Mouse (Mus musculus): Measurements from ENCODE around the gene Qser1. TPM values are rescaled to one million over a fixed set of nuclear protein-coding genes. Genes with fewer than 3 reads are reported as not detected.

Qser1 gene
- polyA plus RNA-seq, 1 experiment: 0.02 TPM

- H3K36me3 ChIP-seq (ENCODE audit: control insufficient read depth): no peaks in the 10 kb centered on the region
- TF ChIP-seq GATA1 (IDR thresholded peaks at IDR 0.05; ENCODE audit: low read length) (no peak), TAL1 (IDR thresholded peaks at IDR 0.05; ENCODE audit: low read length) (no peak)
Observed at GRCm38 (mm10) chr2:104709786-104710337, 106.7 kb downstream of the Qser1 start.

More at GRCm38 (mm10) chr2:104709786-104710337, 106.7 kb downstream of the Qser1 start:
- Histone ChIP-seq H3K4me3 (replicated peaks) (no peak overlapping the region), H3K27me3 (ENCODE audit: control insufficient read depth) (peaks cover 36% of the 10 kb centered on the region), H3K9me3 (ENCODE audit: control insufficient read depth, low read length) (no peaks in the 10 kb centered on the region), H3K4me1 (ENCODE audit: control insufficient read depth) (peaks cover 14% of the 10 kb centered on the region)

Other genes with a start within 250 kb of the Qser1 start
- gene Cstf3, start 226.2 kb downstream of the Qser1 start, polyA plus RNA-seq (2012): 0.37 and 0.44 TPM in 2 replicates
- gene Tcp11l1, start 104.6 kb downstream of the Qser1 start, polyA plus RNA-seq (2012): 0.07 TPM in 1 of 2 replicates, not detected in the other
- not detected in 2 replicates for gene Pin1rt1, start 100.4 kb downstream of the Qser1 start, polyA plus RNA-seq (2012)
- gene Depdc7, start 73.9 kb downstream of the Qser1 start, polyA plus RNA-seq (2012): 0.10 TPM in 1 of 2 replicates, not detected in the other
- gene Prrg4, start 33.1 kb upstream of the Qser1 start, polyA plus RNA-seq (2012): not detected in 2 replicates
- gene Ccdc73, start 51.0 kb upstream of the Qser1 start, polyA plus RNA-seq (2012): not detected in 2 replicates
- 0.95 and 1.2 TPM in 2 replicates for gene Eif3m, start 200.3 kb upstream of the Qser1 start, polyA plus RNA-seq (2012)

Measured in erythroblast, embryonic 14.5 days (primary cell).